Mouse (Mus musculus) cerebellum, adult 2 months (tissue): ENCODE measurements at regions not wholly inside any gene's neighbourhood (a gene's known extent, or its start where the extent isn't known, plus 50 kb on each side); places are given as distances from the start of the nearest gene placed in this dataset.

ENCODE experiments used
- CTCF ChIP-seq: fragments of 200-500 bp; IDR thresholded peaks from 2 replicates; pipeline ENCODE4 v1.5.1; 2011; ENCODE audit warnings: low read depth, mild to moderate bottlenecking, control low read depth, low read length, moderate library complexity, borderline replicate concordance; ENCODE audit not compliant: insufficient read depth
- POLR2A ChIP-seq: fragments of 200-500 bp; IDR thresholded peaks from 2 replicates; pipeline ENCODE4 v1.6.1; 2011; ENCODE audit warnings: low read length, control low read depth, borderline replicate concordance; ENCODE audit not compliant: insufficient read depth

DNA sequence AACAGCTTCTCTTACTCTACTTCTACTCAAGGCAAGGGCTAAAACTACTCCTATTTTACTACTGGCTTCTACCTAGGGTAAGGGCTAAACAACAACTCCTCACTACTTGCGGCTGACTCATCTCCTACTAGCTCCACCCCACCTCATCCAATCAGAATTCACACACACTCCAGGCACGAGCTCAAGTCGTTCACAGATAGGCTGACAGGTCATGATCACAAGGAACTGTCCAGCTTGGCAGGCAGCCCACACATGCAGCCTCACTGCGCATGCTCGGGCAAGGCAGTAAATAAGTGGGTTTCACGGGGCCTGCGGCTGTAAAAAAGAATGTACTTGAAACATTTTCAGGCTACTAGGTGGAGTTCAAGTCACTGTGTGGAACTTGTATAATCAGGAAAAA is 197.6 kb downstream of the Ccdc50 start:
- TF ChIP-seq CTCF (no peak), POLR2A (no peak)
